Mouse (Mus musculus): Measurements from ENCODE around the gene Kcnmb3. TPM values are rescaled to one million over a fixed set of nuclear protein-coding genes. Genes with fewer than 3 reads are reported as not detected.

The Kcnmb3 gene
- polyA plus RNA-seq (2014; fragmentation: Nextera tagmentation; extraction: Ambion mirVana), result 0.21 TPM in 1 of 2 replicates, not detected in the other

GRCm38 (mm10) chr3:32492097-32493090 lies at the start of gene Kcnmb3:
Kcnmb3 (minus strand) TSS chr3:32492231.
- 82% methylated on average over 11 of the region's 11 CpGs for WGBS
- DNase-seq (ENCODE audit: low spot score) (no peak), ATAC-seq (replicated peaks; ENCODE audit: low FRiP score) (no peak)
- Histone ChIP-seq H3K9me3 (ENCODE audit: control insufficient read depth, low read length) (no peaks in the 10 kb centered on the region), H3K4me2 (ENCODE audit: low read depth, low read length, severe bottlenecking) (no peak within 1 kb of the TSS), H3K27ac (ENCODE audit: low read depth, low read length) (no peak within 1 kb of the TSS), H3K9ac (ENCODE audit: low read length) (no peak within 1 kb of the TSS), H3K27me3 (ENCODE audit: control insufficient read depth, insufficient read depth, low read length) (no peaks in the 10 kb centered on the region), H3K36me3 (ENCODE audit: control insufficient read depth, insufficient read depth, low read length) (no peaks in the 10 kb centered on the region), H3K4me3 (ENCODE audit: low read depth, low read length) (no peak within 1 kb of the TSS), H3K4me1 (replicated peaks; ENCODE audit: control insufficient read depth, insufficient read depth, low read length) (no peaks in the 10 kb centered on the region; the same call in 1 of the 2 replicates)

GRCm38 (mm10) chr3:32538091-32538490 lies 46.1 kb upstream of the Kcnmb3 start:
- no peaks in the 10 kb centered on the region; the same call in 1 of the 2 replicates for H3K36me3 ChIP-seq (ENCODE audit: control insufficient read depth, insufficient read depth, low read length)
- ATAC-seq (replicated peaks; ENCODE audit: low FRiP score), result no peak
- WGBS, result 90% methylated on average over 5 of the region's 5 CpGs

GRCm38 (mm10) chr3:32537556-32537955 lies 45.5 kb upstream of the Kcnmb3 start:
- Histone ChIP-seq H3K9me3 (ENCODE audit: control insufficient read depth, low read length) (no peaks in the 10 kb centered on the region), H3K36me3 (ENCODE audit: control insufficient read depth, insufficient read depth, low read length) (no peaks in the 10 kb centered on the region; the same call in 1 of the 2 replicates), H3K4me1 (replicated peaks; ENCODE audit: control insufficient read depth, insufficient read depth, low read length) (no peaks in the 10 kb centered on the region), H3K27ac (ENCODE audit: low read depth, low read length) (no peak overlapping the region), H3K4me2 (ENCODE audit: low read depth, low read length, severe bottlenecking) (no peak overlapping the region), H3K9ac (ENCODE audit: low read length) (no peak overlapping the region), H3K27me3 (ENCODE audit: control insufficient read depth, insufficient read depth, low read length) (no peaks in the 10 kb centered on the region), H3K4me3 (ENCODE audit: low read depth, low read length) (no peak overlapping the region)
- WGBS, result 61% methylated on average over 1 of the region's 1 CpGs
- ATAC-seq (replicated peaks; ENCODE audit: low FRiP score) (no peak), DNase-seq (ENCODE audit: low spot score) (no peak)

More at GRCm38 (mm10) chr3:32538091-32538490, 46.1 kb upstream of the Kcnmb3 start:
- no peak overlapping the region for H3K4me3 ChIP-seq (ENCODE audit: low read depth, low read length)
- H3K9me3 ChIP-seq (ENCODE audit: control insufficient read depth, low read length), result no peaks in the 10 kb centered on the region
- H3K4me1 ChIP-seq (replicated peaks; ENCODE audit: control insufficient read depth, insufficient read depth, low read length), result no peaks in the 10 kb centered on the region
- H3K9ac ChIP-seq (ENCODE audit: low read length), result no peak overlapping the region
- no peak for DNase-seq (ENCODE audit: low spot score)
- no peak overlapping the region for H3K27ac ChIP-seq (ENCODE audit: low read depth, low read length)
- H3K4me2 ChIP-seq (ENCODE audit: low read depth, low read length, severe bottlenecking), result no peak overlapping the region
- H3K27me3 ChIP-seq (ENCODE audit: control insufficient read depth, insufficient read depth, low read length), result no peaks in the 10 kb centered on the region

GRCm38 (mm10) chr3:32535692-32536091 lies 43.7 kb upstream of the Kcnmb3 start:
- no peak overlapping the region for H3K27ac ChIP-seq (ENCODE audit: low read depth, low read length)
- no peaks in the 10 kb centered on the region; the same call in 1 of the 2 replicates for H3K36me3 ChIP-seq (ENCODE audit: control insufficient read depth, insufficient read depth, low read length)
- DNase-seq (ENCODE audit: low spot score), result no peak
- no peak overlapping the region for H3K4me2 ChIP-seq (ENCODE audit: low read depth, low read length, severe bottlenecking)
- H3K4me1 ChIP-seq (replicated peaks; ENCODE audit: control insufficient read depth, insufficient read depth, low read length), result no peaks in the 10 kb centered on the region
- H3K9ac ChIP-seq (ENCODE audit: low read length), result no peak overlapping the region
- ATAC-seq (replicated peaks; ENCODE audit: low FRiP score), result no peak
- no peak overlapping the region for H3K4me3 ChIP-seq (ENCODE audit: low read depth, low read length)
- no peaks in the 10 kb centered on the region for H3K27me3 ChIP-seq (ENCODE audit: control insufficient read depth, insufficient read depth, low read length)
- 70% methylated on average over 1 of the region's 1 CpGs for WGBS
- H3K9me3 ChIP-seq (ENCODE audit: control insufficient read depth, low read length), result no peaks in the 10 kb centered on the region

- ATAC-seq (replicated peaks; ENCODE audit: low FRiP score), result no peak
- H3K4me2 ChIP-seq (ENCODE audit: low read depth, low read length, severe bottlenecking), result peak overlapping the region; percentile 63
- no peak for DNase-seq (ENCODE audit: low spot score)
- H3K27me3 ChIP-seq (ENCODE audit: control insufficient read depth, insufficient read depth, low read length), result no peaks in the 10 kb centered on the region
- no peaks in the 10 kb centered on the region; the same call in 1 of the 2 replicates for H3K4me1 ChIP-seq (replicated peaks; ENCODE audit: control insufficient read depth, insufficient read depth, low read length)
- H3K9ac ChIP-seq (ENCODE audit: low read length), result peak overlapping the region; percentile 77
- H3K27ac ChIP-seq (ENCODE audit: low read depth, low read length), result no peak overlapping the region
- no peaks in the 10 kb centered on the region; the same call in 1 of the 2 replicates for H3K36me3 ChIP-seq (ENCODE audit: control insufficient read depth, insufficient read depth, low read length)
- H3K4me3 ChIP-seq (ENCODE audit: low read depth, low read length), result peak overlapping the region; percentile 82
- H3K9me3 ChIP-seq (ENCODE audit: control insufficient read depth, low read length), result no peaks in the 10 kb centered on the region; the same call in 1 of the 2 replicates
- WGBS, result 12% methylated on average over 5 of the region's 5 CpGs
Measured at GRCm38 (mm10) chr3:32530041-32530440, 38.0 kb upstream of the Kcnmb3 start.

- Histone ChIP-seq H3K27ac (ENCODE audit: low read depth, low read length) (no peak within 1 kb of the TSS; the same call in 1 of the 2 replicates), H3K4me1 (replicated peaks; ENCODE audit: control insufficient read depth, insufficient read depth, low read length) (no peaks in the 10 kb centered on the region; the same call in 1 of the 2 replicates), H3K4me3 (ENCODE audit: low read depth, low read length) (peak within 1 kb of the TSS; percentile 82), H3K4me2 (ENCODE audit: low read depth, low read length, severe bottlenecking) (peak within 1 kb of the TSS; percentile 63), H3K9ac (ENCODE audit: low read length) (peak within 1 kb of the TSS; percentile 77), H3K36me3 (ENCODE audit: control insufficient read depth, insufficient read depth, low read length) (no peaks in the 10 kb centered on the region; the same call in 1 of the 2 replicates), H3K27me3 (ENCODE audit: control insufficient read depth, insufficient read depth, low read length) (no peaks in the 10 kb centered on the region), H3K9me3 (ENCODE audit: control insufficient read depth, low read length) (no peaks in the 10 kb centered on the region; the same call in 1 of the 2 replicates)
- WGBS, result under 1% methylated on average over 42 of the region's 47 CpGs
- ATAC-seq (replicated peaks; ENCODE audit: low FRiP score), result peak; percentile 99
- DNase-seq (ENCODE audit: low spot score), result peak; percentile 94
Measured at GRCm38 (mm10) chr3:32529303-32529898, 37.4 kb upstream of the Kcnmb3 start, which contains the start of gene Mfn1. Mfn1 (plus strand) TSS chr3:32529465.

- no peak for ATAC-seq (replicated peaks; ENCODE audit: low FRiP score)
- no peak overlapping the region for H3K27ac ChIP-seq (ENCODE audit: low read depth, low read length)
- no peaks in the 10 kb centered on the region for H3K27me3 ChIP-seq (ENCODE audit: control insufficient read depth, insufficient read depth, low read length)
- no peaks in the 10 kb centered on the region; the same call in 1 of the 2 replicates for H3K4me1 ChIP-seq (replicated peaks; ENCODE audit: control insufficient read depth, insufficient read depth, low read length)
- no peaks in the 10 kb centered on the region; the same call in 1 of the 2 replicates for H3K9me3 ChIP-seq (ENCODE audit: control insufficient read depth, low read length)
- no peak overlapping the region for H3K4me2 ChIP-seq (ENCODE audit: low read depth, low read length, severe bottlenecking)
- H3K9ac ChIP-seq (ENCODE audit: low read length), result no peak overlapping the region
- H3K36me3 ChIP-seq (ENCODE audit: control insufficient read depth, insufficient read depth, low read length), result peaks cover 3% of the 10 kb centered on the region; the same call in 1 of the 2 replicates
- H3K4me3 ChIP-seq (ENCODE audit: low read depth, low read length), result no peak overlapping the region
- DNase-seq (ENCODE audit: low spot score), result no peak
- 95% methylated on average over 4 of the region's 4 CpGs for WGBS
Measured at GRCm38 (mm10) chr3:32527181-32527580, 35.1 kb upstream of the Kcnmb3 start.

- Histone ChIP-seq H3K27ac (ENCODE audit: low read depth, low read length) (no peak overlapping the region), H3K4me3 (ENCODE audit: low read depth, low read length) (no peak overlapping the region), H3K4me2 (ENCODE audit: low read depth, low read length, severe bottlenecking) (no peak overlapping the region), H3K9me3 (ENCODE audit: control insufficient read depth, low read length) (no peaks in the 10 kb centered on the region), H3K9ac (ENCODE audit: low read length) (no peak overlapping the region), H3K4me1 (replicated peaks; ENCODE audit: control insufficient read depth, insufficient read depth, low read length) (no peaks in the 10 kb centered on the region; the same call in 1 of the 2 replicates), H3K27me3 (ENCODE audit: control insufficient read depth, insufficient read depth, low read length) (no peaks in the 10 kb centered on the region), H3K36me3 (ENCODE audit: control insufficient read depth, insufficient read depth, low read length) (no peaks in the 10 kb centered on the region; the same call in 1 of the 2 replicates)
- DNase-seq (ENCODE audit: low spot score), result no peak
- ATAC-seq (replicated peaks; ENCODE audit: low FRiP score), result no peak
Measured at GRCm38 (mm10) chr3:32513528-32513927, 21.5 kb upstream of the Kcnmb3 start.
